Mouse (Mus musculus) midbrain, embryonic 12.5 days (tissue): ENCODE measurements around the gene Adamtsl2. TPM values are rescaled to one million over a fixed set of nuclear protein-coding genes. Genes with fewer than 3 reads are reported as not detected.

ENCODE experiments used
- ATAC-seq: fragments of 200-750 bp; cut with Nextera tagmentation; 2 replicates; pipeline ENCODE4 v1.8.0; 2017; ENCODE audit warnings: low read depth, moderate TSS enrichment, moderate library complexity; ENCODE audit not compliant: low FRiP score
- H3K27ac ChIP-seq: fragments of 300-500 bp; sonication (generic); replicated peaks from 2 replicates; pipeline ENCODE4 v1.5.1; 2016; ENCODE audit warnings: mild to moderate bottlenecking
- H3K27me3 ChIP-seq: fragments of 300-500 bp; sonication (generic); 2 replicates; pipeline ENCODE4 v1.6.1; 2016; ENCODE audit warnings: mild to moderate bottlenecking
- H3K36me3 ChIP-seq: fragments of 300-500 bp; sonication (generic); 2 replicates; pipeline ENCODE4 v1.6.1; 2016
- H3K4me1 ChIP-seq: fragments of 300-500 bp; sonication (generic); 2 replicates; pipeline ENCODE4 v1.6.1; 2016
- H3K4me2 ChIP-seq: fragments of 300-500 bp; sonication (generic); replicated peaks from 2 replicates; pipeline ENCODE4 v1.6.1; 2016; ENCODE audit warnings: mild to moderate bottlenecking, moderate library complexity
- H3K4me3 ChIP-seq: fragments of 300-500 bp; sonication (generic); 2 replicates; pipeline ENCODE4 v1.5.1; 2016; ENCODE audit warnings: mild to moderate bottlenecking
- H3K9ac ChIP-seq: fragments of 300-500 bp; sonication (generic); replicated peaks from 2 replicates; pipeline ENCODE4 v1.6.1; 2016; ENCODE audit warnings: mild to moderate bottlenecking, moderate library complexity
- H3K9me3 ChIP-seq: fragments of 300-500 bp; sonication (generic); 2 replicates; pipeline ENCODE4 v1.6.1; 2016; ENCODE audit warnings: mild to moderate bottlenecking
- WGBS: fragments of 180-500 bp; shearing (Covaris S2); methylation state at CpG from one replicate; pipeline ENCODE4 v1.1.7; 2016; 5-methylcytosine and 5-hydroxymethylcytosine counted together
- polyA plus RNA-seq: library from polyadenylated mRNA; unstranded; fragments of >200 nt; fragmentation: Nextera tagmentation; extraction: Ambion mirVana; gene quantifications from 2 replicates; pipeline ENCODE4 v1.2.1, GENCODE M21; 2016

The Adamtsl2 gene
- polyA plus RNA-seq, 1 experiment from 2014 or later = 6.7 TPM

GRCm38 (mm10) chr2:27097241-27097656 is 18.1 kb downstream of the Adamtsl2 start:
- Histone ChIP-seq H3K9me3 (no peaks in the 10 kb centered on the region), H3K4me3 (no peak overlapping the region), H3K27ac (0 out of 2 replicates have a peak overlapping the region, but pooled peaks have one; percentile 17), H3K36me3 (no peaks in the 10 kb centered on the region), H3K9ac (no peak overlapping the region; the same call in 1 of the 2 replicates), H3K27me3 (peaks cover 6% of the 10 kb centered on the region; the same call in 1 of the 2 replicates), H3K4me2 (no peak overlapping the region), H3K4me1 (peaks cover 13% of the 10 kb centered on the region)
- ATAC-seq = no peak
- WGBS = 71% methylated on average over 6 of the region's 6 CpGs

GRCm38 (mm10) chr2:27097776-27098175 is 18.6 kb downstream of the Adamtsl2 start:
- 0 out of 2 replicates have a peak, but pooled peaks have one; percentile 52 for ATAC-seq
- WGBS = 27% methylated on average over 6 of the region's 6 CpGs
- Histone ChIP-seq H3K9me3 (no peaks in the 10 kb centered on the region), H3K27me3 (peaks cover 6% of the 10 kb centered on the region; the same call in 1 of the 2 replicates), H3K27ac (0 out of 2 replicates have a peak overlapping the region, but pooled peaks have one; percentile 17), H3K4me2 (no peak overlapping the region), H3K4me1 (peaks cover 13% of the 10 kb centered on the region), H3K4me3 (no peak overlapping the region), H3K36me3 (no peaks in the 10 kb centered on the region), H3K9ac (no peak overlapping the region)

- Histone ChIP-seq H3K27ac (no peak overlapping the region), H3K4me1 (peaks cover 6% of the 10 kb centered on the region; the same call in 1 of the 2 replicates), H3K27me3 (peaks cover 6% of the 10 kb centered on the region; the same call in 1 of the 2 replicates), H3K9me3 (no peaks in the 10 kb centered on the region), H3K4me2 (no peak overlapping the region), H3K9ac (0 out of 2 replicates have a peak overlapping the region, but pooled peaks have one; percentile 11), H3K4me3 (no peak overlapping the region), H3K36me3 (no peaks in the 10 kb centered on the region)
- ATAC-seq = no peak
- 71% methylated on average over 7 of the region's 7 CpGs for WGBS
These were observed 24.4 kb downstream of the Adamtsl2 start for GRCm38 (mm10) chr2:27103554-27103953.

- 63% methylated on average over 3 of the region's 3 CpGs for WGBS
- peaks cover 6% of the 10 kb centered on the region; the same call in 1 of the 2 replicates for H3K4me1 ChIP-seq
- H3K27ac ChIP-seq = no peak overlapping the region
- H3K4me3 ChIP-seq = no peak overlapping the region
- H3K9ac ChIP-seq = no peak overlapping the region
- H3K36me3 ChIP-seq = no peaks in the 10 kb centered on the region
- peaks cover 3% of the 10 kb centered on the region; the same call in 1 of the 2 replicates for H3K27me3 ChIP-seq
- H3K4me2 ChIP-seq = no peak overlapping the region
- no peaks in the 10 kb centered on the region for H3K9me3 ChIP-seq
- no peak for ATAC-seq
These were observed 27.6 kb downstream of the Adamtsl2 start for GRCm38 (mm10) chr2:27106816-27107215.

- Histone ChIP-seq H3K9me3 (no peaks in the 10 kb centered on the region), H3K4me3 (no peak overlapping the region), H3K36me3 (no peaks in the 10 kb centered on the region), H3K27ac (no peak overlapping the region), H3K4me2 (no peak overlapping the region), H3K27me3 (0 out of 2 replicates have a peak, but pooled peaks cover 8% of the 10 kb centered on the region), H3K4me1 (peaks cover 6% of the 10 kb centered on the region; the same call in 1 of the 2 replicates), H3K9ac (no peak overlapping the region)
- ATAC-seq = no peak
- 62% methylated on average over 2 of the region's 2 CpGs for WGBS
These were observed 29.0 kb downstream of the Adamtsl2 start for GRCm38 (mm10) chr2:27108144-27108543.

- Histone ChIP-seq H3K27me3 (0 out of 2 replicates have a peak, but pooled peaks cover 8% of the 10 kb centered on the region), H3K27ac (no peak overlapping the region), H3K9ac (no peak overlapping the region), H3K4me1 (peaks cover 6% of the 10 kb centered on the region; the same call in 1 of the 2 replicates), H3K36me3 (no peaks in the 10 kb centered on the region), H3K4me3 (no peak overlapping the region), H3K9me3 (no peaks in the 10 kb centered on the region), H3K4me2 (no peak overlapping the region)
- 84% methylated on average over 5 of the region's 5 CpGs for WGBS
- ATAC-seq = no peak
These were observed 29.9 kb downstream of the Adamtsl2 start for GRCm38 (mm10) chr2:27109052-27109451.

- H3K9ac ChIP-seq = no peak overlapping the region
- no peaks in the 10 kb centered on the region for H3K9me3 ChIP-seq
- H3K4me3 ChIP-seq = no peak overlapping the region
- no peaks in the 10 kb centered on the region for H3K36me3 ChIP-seq
- 0 out of 2 replicates have a peak, but pooled peaks cover 8% of the 10 kb centered on the region for H3K27me3 ChIP-seq
- H3K4me2 ChIP-seq = no peak overlapping the region
- H3K27ac ChIP-seq = no peak overlapping the region
- H3K4me1 ChIP-seq = peaks cover 6% of the 10 kb centered on the region; the same call in 1 of the 2 replicates
- no peak for ATAC-seq
- 74% methylated on average over 20 of the region's 20 CpGs for WGBS
These were observed 33.4 kb downstream of the Adamtsl2 start for GRCm38 (mm10) chr2:27112585-27112984.

- no peak overlapping the region for H3K4me3 ChIP-seq
- no peak overlapping the region for H3K9ac ChIP-seq
- 0 out of 2 replicates have a peak, but pooled peaks cover 8% of the 10 kb centered on the region for H3K27me3 ChIP-seq
- WGBS = 88% methylated on average over 10 of the region's 10 CpGs
- H3K4me2 ChIP-seq = no peak overlapping the region
- H3K27ac ChIP-seq = no peak overlapping the region
- no peaks in the 10 kb centered on the region for H3K9me3 ChIP-seq
- H3K4me1 ChIP-seq = no peaks in the 10 kb centered on the region
- no peak for ATAC-seq
- H3K36me3 ChIP-seq = no peaks in the 10 kb centered on the region
These were observed 35.0 kb downstream of the Adamtsl2 start for GRCm38 (mm10) chr2:27114169-27114568.

GRCm38 (mm10) chr2:27118452-27118851 is 39.3 kb downstream of the Adamtsl2 start:
- no peaks in the 10 kb centered on the region; the same call in none of the 2 replicates for H3K27me3 ChIP-seq
- no peaks in the 10 kb centered on the region for H3K36me3 ChIP-seq
- no peaks in the 10 kb centered on the region for H3K9me3 ChIP-seq
- ATAC-seq = no peak
- peaks cover 15% of the 10 kb centered on the region for H3K4me1 ChIP-seq
- WGBS = 67% methylated on average over 4 of the region's 4 CpGs
- H3K4me2 ChIP-seq = no peak overlapping the region
- H3K9ac ChIP-seq = no peak overlapping the region
- no peak overlapping the region for H3K27ac ChIP-seq
- H3K4me3 ChIP-seq = no peak overlapping the region

GRCm38 (mm10) chr2:27119766-27120165 is 40.6 kb downstream of the Adamtsl2 start:
- Histone ChIP-seq H3K4me1 (peaks cover 15% of the 10 kb centered on the region), H3K9me3 (no peaks in the 10 kb centered on the region), H3K36me3 (no peaks in the 10 kb centered on the region), H3K4me2 (no peak overlapping the region), H3K27ac (no peak overlapping the region), H3K4me3 (no peak overlapping the region), H3K9ac (no peak overlapping the region), H3K27me3 (no peaks in the 10 kb centered on the region; the same call in none of the 2 replicates)
- WGBS = 90% methylated on average over 2 of the region's 2 CpGs
- ATAC-seq = no peak

- 90% methylated on average over 8 of the region's 8 CpGs for WGBS
- no peak overlapping the region for H3K9ac ChIP-seq
- no peaks in the 10 kb centered on the region for H3K9me3 ChIP-seq
- no peak overlapping the region for H3K4me2 ChIP-seq
- no peaks in the 10 kb centered on the region for H3K36me3 ChIP-seq
- H3K4me3 ChIP-seq = no peak overlapping the region
- H3K27me3 ChIP-seq = no peaks in the 10 kb centered on the region; the same call in none of the 2 replicates
- H3K4me1 ChIP-seq = peaks cover 15% of the 10 kb centered on the region
- no peak for ATAC-seq
- no peak overlapping the region for H3K27ac ChIP-seq
These were observed 41.1 kb downstream of the Adamtsl2 start for GRCm38 (mm10) chr2:27120241-27120641.

GRCm38 (mm10) chr2:27121626-27122355 is 42.6 kb downstream of the Adamtsl2 start:
- Histone ChIP-seq H3K27ac (no peak overlapping the region), H3K4me1 (peaks cover 15% of the 10 kb centered on the region), H3K9me3 (no peaks in the 10 kb centered on the region), H3K9ac (no peak overlapping the region), H3K27me3 (no peaks in the 10 kb centered on the region; the same call in none of the 2 replicates), H3K4me2 (no peak overlapping the region), H3K36me3 (no peaks in the 10 kb centered on the region), H3K4me3 (no peak overlapping the region)
- WGBS = 55% methylated on average over 9 of the region's 9 CpGs
- no peak for ATAC-seq
